Mouse (Mus musculus) small intestine, adult 2 months (tissue): ENCODE results near the gene Pcbp2.

Experiments
- CTCF ChIP-seq: fragments of 200-500 bp; IDR thresholded peaks from 2 replicates; pipeline ENCODE4 v1.5.1; 2012; ENCODE audit warnings: low read depth, mild to moderate bottlenecking, control low read depth, inconsistent platforms, low read length, moderate library complexity, mixed read lengths; ENCODE audit not compliant: insufficient replicate concordance, insufficient read length; ENCODE audit errors: extremely low read depth
- POLR2A ChIP-seq: fragments of 200-500 bp; IDR thresholded peaks from 2 replicates; pipeline ENCODE4 v1.6.1; 2012; ENCODE audit warnings: low read depth, mild to moderate bottlenecking, control low read depth, inconsistent platforms, low read length, moderate library complexity

DNA sequence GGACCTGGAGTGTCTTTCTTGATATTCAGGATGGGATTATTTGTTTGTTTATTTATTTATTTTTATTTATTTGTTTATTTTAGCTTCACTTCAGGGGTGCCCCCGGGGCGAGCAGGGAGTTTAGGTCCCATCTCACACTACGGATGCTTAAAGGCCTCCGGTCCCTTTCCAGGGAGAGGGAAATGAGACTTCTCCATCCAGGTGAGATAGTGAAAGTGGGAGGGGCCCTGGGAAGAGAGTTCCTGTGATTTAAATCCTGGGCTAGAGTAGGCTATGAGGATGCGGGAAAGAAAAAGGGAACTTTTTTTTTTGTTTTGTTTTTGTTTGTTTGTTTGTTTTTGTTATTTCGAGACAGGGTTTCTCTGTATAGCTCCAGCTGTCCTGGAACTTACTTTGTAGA is 11.0 kb upstream of the Pcbp2 start:
- TF ChIP-seq CTCF (no peak), POLR2A (no peak)
